Mouse (Mus musculus): ENCODE measurements around the gene Cd22. TPM values are rescaled to one million over a fixed set of nuclear protein-coding genes. Genes with fewer than 3 reads are reported as not detected.
"Not testable (repeated sequence)": the region's sequence is repeated elsewhere in the genome, so short reads cannot be mapped to it uniquely, and the experiment has no call there.

Gene Cd22
- polyA plus RNA-seq, 1 experiment: 15.1 TPM

DNA sequence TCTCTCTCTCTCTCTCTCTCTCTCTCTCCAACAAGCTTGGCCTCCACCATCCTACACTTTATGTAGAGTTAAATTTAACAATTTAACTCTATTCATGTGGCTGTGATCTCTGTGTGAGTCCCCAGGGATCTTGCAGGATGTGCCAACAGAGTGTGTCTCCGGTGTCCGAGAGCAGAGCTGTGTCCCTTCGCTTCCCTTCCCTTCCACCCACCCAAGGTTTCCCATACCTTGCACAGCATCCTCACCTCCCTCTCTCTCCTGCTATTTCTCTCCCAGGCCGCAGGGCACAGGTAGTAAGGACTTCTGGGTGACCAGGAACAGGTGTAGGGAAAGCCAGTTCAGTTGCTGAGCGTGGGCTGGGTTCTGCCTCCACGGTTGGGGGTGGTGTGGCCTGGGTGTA lies 1.2 kb downstream of the Cd22 start:
- WGBS: 76% methylated on average over 6 of the region's 6 CpGs
- DNase-seq (ENCODE audit: low read depth, low spot score): no peak

DNA sequence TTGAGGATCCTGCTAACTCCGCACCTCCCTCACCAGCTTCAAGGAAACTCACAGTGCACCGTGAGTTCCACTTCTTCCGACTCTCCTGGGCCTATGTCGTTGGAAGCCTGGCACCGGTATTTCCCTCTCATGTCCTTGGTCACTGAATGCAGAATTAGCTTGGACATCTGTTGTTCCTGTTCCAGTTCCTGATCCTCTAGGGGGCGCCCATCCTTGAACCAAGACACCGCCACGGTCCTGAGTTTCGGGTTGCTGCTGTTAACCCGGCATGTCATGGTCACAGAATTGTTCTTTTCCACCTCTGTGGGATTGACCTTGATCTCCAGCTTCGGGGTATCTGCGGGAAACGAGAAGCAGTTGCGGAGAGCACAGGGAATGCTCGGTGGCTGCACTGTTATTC lies 7.1 kb downstream of the Cd22 start:
- 12% methylated on average over 15 of the region's 15 CpGs for WGBS
- peak; percentile 56 for DNase-seq (ENCODE audit: low read depth, low spot score)

DNA sequence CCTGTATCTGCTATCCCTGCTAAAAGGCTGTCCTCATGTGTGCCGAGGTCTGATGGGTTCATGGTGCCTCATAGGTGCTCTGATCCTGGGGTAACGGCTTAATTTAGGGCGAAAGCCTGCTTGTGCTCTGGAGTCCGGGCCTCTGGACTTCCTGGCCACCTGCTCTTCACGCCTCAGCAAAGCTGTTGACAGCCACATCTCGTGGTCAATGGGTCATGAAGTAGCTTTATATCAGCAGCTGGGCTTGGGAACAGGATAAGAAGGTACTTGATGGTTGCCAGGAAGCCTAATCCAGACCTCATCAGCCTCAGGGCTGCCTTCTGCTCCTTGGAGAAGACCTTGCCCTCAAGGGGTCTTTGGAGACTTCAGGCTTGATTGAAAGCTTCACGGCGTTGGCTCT lies 16.8 kb downstream of the Cd22 start:
- DNase-seq (ENCODE audit: low read depth, low spot score): no peak
- 74% methylated on average over 8 of the region's 8 CpGs for WGBS

- no peak for DNase-seq (ENCODE audit: low read depth, low spot score)
- 74% methylated on average over 12 of the region's 12 CpGs for WGBS
Observed at GRCm38 (mm10) chr7:30861464-30861863, 18.7 kb downstream of the Cd22 start, which contains the start of gene Ffar1. Ffar1 (minus strand) TSS chr7:30861564.

- no peak for DNase-seq (ENCODE audit: low read depth, low spot score)
- 7% methylated on average over 16 of the region's 16 CpGs for WGBS
Observed at GRCm38 (mm10) chr7:30859635-30860402, 20.3 kb downstream of the Cd22 start.

GRCm38 (mm10) chr7:30859290-30859634 lies 20.9 kb downstream of the Cd22 start:
- DNase-seq (ENCODE audit: low read depth, low spot score): no peak

DNA sequence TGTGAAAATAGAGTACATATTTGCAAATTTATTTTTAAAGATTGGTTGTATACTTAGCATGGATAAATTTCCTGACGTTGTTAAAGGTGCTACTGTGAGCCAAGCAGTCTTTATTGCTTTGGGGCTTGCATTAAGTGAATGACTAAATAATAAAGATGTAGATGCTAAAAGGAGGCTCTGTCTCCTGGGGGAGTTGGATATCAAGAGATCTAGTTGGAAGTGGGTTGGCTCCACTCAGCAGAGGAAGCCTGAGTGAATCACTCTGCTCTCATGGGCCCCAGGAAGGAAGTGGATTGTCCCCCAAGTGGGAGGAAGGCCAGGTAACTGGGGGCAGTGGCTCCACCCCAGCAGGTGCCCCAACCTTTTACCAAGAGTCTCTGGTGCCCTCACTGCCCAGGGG lies 22.4 kb downstream of the Cd22 start:
- WGBS: 27% methylated on average over 1 of the region's 1 CpGs
- DNase-seq (ENCODE audit: low read depth, low spot score): no peak

GRCm38 (mm10) chr7:30856078-30856477 lies 24.1 kb downstream of the Cd22 start, which contains the start of gene Ffar3:
Ffar3 (minus strand) TSS chr7:30856178.
- WGBS: 74% methylated on average over 6 of the region's 6 CpGs
- DNase-seq (ENCODE audit: low read depth, low spot score): no peak

DNA sequence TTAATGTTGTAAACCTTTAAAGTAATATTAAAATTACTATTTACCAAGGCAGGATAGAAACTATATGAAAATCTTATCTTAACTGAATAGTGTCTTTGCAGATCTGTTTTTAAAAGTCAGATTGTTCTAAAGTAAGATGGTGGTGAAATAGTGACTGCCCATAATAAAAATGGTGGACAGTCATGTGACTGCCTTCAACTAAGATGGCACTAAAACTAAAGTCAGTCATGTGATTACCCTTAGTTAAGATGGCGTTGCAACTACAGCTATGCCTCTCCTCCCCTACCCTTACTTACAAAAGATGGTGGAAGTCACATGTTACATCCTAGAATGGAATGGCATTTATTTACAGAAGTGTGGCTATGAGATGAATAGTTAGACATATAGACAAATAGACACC lies 28.7 kb downstream of the Cd22 start:
- DNase-seq (ENCODE audit: low read depth, low spot score): no peak
- 82% methylated on average over 1 of the region's 1 CpGs for WGBS

DNA sequence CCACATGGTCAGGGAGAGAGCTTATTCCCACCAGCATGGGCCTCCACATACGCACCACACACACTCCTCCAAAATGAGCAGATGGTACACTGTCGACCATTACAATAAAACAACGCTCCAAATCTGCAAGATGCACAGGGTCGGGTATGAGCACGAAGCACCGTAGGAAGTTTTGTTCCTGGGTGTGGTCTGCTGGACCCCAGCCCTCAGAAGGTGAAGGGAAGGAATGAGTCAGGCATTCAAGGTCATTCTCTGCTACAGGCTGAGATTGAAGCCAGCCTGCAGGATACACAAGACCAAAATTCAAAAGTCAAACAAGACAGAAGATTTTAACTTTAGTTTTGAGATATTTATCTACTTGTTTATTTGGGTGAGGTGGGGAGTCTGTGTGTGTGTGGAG lies 32.2 kb downstream of the Cd22 start:
- 71% methylated on average over 6 of the region's 6 CpGs for WGBS

GRCm38 (mm10) chr7:30847386-30847785 lies 32.8 kb downstream of the Cd22 start:
- WGBS: 39% methylated on average over 5 of the region's 5 CpGs
- DNase-seq (ENCODE audit: low read depth, low spot score): no peak

More for the DNA sequence above, 32.2 kb downstream of the Cd22 start:
- no peak for DNase-seq (ENCODE audit: low read depth, low spot score)

GRCm38 (mm10) chr7:30846505-30847053 lies 33.6 kb downstream of the Cd22 start:
- no peak for DNase-seq (ENCODE audit: low read depth, low spot score)
- WGBS: 29% methylated on average over 2 of the region's 2 CpGs

DNA sequence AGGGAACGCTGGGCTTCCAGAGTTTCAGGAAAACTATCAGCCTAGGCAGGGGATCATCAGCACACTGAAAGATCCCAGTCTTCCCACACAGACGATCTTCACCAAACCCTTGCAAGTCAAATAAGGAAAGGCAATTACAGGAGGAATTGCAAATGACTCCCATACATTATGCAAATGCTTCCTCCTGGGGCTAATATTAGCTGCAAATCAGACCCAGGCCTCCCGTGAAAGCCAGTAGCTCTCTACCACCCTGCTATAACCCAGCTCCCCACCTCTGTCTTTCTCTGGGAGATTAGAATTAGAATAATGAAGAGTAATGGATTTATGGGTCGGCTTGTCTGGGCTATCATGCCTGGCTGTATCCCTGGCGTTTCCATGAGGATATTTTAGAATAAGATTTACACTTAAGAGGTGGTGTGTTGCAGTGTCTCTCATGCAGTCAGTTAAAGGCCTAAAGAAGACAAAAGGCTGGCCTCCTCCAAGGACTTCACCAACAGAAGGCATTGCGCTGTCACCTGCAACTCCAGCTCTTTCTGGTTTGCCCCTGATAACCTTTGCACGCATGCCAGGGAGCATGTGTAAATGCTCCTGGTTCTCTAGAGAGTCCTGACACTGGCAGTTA lies 35.4 kb downstream of the Cd22 start:
- WGBS: 67% methylated on average over 7 of the region's 7 CpGs
- no peak for DNase-seq (ENCODE audit: low read depth, low spot score)

DNA sequence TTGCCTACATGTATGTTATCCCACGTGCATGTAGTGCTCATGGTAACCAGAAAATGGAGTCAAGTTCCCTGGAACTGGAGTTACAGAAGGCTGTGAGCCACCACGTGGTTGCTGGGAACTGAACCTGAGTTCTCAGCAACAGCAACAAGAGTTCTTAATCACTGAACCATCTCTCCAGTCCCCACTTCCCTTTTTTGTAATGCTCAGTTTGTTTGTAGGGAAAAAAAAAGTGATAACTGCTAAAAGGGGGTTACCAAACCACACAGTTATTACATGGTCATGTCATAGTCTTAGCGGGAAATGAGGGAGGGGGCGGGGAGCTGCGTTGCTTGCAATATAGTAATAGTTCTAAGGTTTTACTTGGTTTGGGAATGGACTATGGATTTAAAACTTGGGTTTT lies 38.0 kb downstream of the Cd22 start:
- DNase-seq (ENCODE audit: low read depth, low spot score): no peak
- WGBS: 78% methylated on average over 5 of the region's 5 CpGs

GRCm38 (mm10) chr7:30841379-30841778 lies 38.8 kb downstream of the Cd22 start:
- 43% methylated on average over 4 of the region's 4 CpGs for WGBS
- no peak for DNase-seq (ENCODE audit: low read depth, low spot score)

DNA sequence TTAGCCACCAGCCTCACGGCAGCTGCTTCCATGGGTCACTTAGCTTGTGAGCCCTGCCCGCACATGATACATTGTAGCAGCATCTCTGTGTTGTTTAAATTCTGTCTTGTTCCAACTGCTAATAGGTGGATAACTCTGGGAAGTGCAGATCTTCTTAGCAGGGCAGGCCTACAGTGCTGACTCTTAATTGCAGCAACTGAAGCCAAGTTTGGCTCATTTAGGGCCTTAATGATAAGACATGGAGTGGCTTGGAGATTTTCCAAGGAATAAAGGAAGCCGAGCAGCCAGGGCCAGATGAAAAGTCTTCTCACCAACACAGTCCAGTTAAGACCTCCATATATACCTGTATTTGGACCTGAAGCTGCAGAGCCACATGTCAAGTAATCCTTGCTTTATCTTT lies 39.8 kb downstream of the Cd22 start:
- WGBS: 26% methylated on average over 3 of the region's 3 CpGs
- DNase-seq (ENCODE audit: low read depth, low spot score): no peak

DNA sequence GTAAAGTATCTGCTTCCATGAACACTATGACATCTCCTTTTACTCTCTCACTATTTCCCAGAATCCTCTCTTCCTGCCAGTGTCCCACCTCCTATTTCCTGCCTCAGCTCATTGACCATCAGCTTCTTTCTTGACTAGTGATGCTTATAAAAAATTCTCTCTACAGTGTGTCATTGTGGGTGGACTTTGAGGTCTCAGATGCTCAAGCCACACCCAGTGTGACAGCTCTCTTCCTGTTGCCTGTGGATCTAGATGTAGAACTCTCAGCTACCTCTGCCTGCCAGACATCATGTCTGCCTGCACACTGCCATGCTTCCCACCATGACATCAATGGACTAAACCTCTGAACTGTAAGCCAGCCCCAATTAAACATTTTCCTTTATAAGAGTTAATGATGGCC lies 42.9 kb downstream of the Cd22 start:
- DNase-seq (ENCODE audit: low read depth, low spot score): no peak

GRCm38 (mm10) chr7:30832684-30833083 lies 47.5 kb downstream of the Cd22 start:
- DNase-seq (ENCODE audit: low read depth, low spot score): not testable (repeated sequence)
- 58% methylated on average over 8 of the region's 11 CpGs for WGBS

DNA sequence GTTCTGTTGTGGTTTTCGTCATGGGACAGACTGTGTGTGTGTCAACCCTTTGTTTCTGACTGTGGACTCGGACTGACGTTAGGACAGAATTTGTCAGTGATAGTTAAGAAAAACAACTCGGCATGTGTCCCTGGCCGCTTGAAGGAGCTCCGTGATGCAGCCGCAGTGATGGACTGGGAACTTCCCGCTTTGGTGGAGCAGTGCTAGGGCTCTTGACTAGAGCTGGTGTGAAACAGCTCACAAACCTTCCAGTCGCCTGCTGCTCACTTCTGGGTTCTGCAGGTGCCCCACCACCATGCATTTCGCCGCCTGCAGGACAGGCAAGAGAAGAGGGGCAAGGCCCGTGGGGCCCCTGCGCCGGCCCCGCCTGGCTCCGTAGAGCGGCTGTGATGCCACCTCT lies 47.9 kb downstream of the Cd22 start:
- 86% methylated on average over 16 of the region's 17 CpGs for WGBS
- no peak for DNase-seq (ENCODE audit: low read depth, low spot score)

GRCm38 (mm10) chr7:30829428-30829827 lies 50.7 kb downstream of the Cd22 start:
- no peak for DNase-seq (ENCODE audit: low read depth, low spot score)
- WGBS: 79% methylated on average over 3 of the region's 3 CpGs

DNA sequence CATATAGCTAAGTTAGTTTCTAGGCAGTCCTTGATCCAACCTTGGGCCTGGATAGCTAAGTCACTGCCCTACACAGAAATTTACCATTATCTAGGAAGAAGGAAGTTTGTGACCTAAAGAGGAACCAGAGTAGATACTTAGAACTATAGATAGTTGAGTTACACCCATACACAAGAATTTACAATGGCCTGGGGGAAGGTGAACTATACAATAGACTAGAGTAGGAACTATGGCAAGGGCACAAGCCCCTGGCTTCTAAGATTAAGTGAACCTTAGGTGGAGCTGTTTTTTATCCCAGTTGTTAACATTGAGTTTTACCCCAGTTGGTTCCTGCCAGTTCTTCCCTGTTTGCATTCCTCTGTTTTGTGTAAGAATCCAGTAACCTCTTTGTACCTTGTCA lies 51.3 kb downstream of the Cd22 start:
- DNase-seq (ENCODE audit: low read depth, low spot score): not testable (repeated sequence)

Data from large intestine, adult 2 months (tissue).